Mouse (Mus musculus) left cerebral cortex, adult 8-10 months (tissue): ENCODE data around the gene Exoc3l2. TPM values are rescaled to one million over a fixed set of nuclear protein-coding genes. Genes with fewer than 3 reads are reported as not detected.

Source experiments
- DNase-seq, 2 experiments: peaks; one replicate each; pipeline ENCODE4 v3.0.0; 2022; ENCODE audit warnings: low spot score in 2 of 2
- total RNA-seq, 4 experiments: library from RNA; stranded (reverse); gene quantifications; 2 replicates each; pipeline ENCODE4 v1.2.4; 2022

Gene Exoc3l2
- 1 to 10 TPM in 1 of 4 experiments, under 1 TPM in 3; 0.59 to 1.1 (median 0.79) TPM for total RNA-seq

DNA sequence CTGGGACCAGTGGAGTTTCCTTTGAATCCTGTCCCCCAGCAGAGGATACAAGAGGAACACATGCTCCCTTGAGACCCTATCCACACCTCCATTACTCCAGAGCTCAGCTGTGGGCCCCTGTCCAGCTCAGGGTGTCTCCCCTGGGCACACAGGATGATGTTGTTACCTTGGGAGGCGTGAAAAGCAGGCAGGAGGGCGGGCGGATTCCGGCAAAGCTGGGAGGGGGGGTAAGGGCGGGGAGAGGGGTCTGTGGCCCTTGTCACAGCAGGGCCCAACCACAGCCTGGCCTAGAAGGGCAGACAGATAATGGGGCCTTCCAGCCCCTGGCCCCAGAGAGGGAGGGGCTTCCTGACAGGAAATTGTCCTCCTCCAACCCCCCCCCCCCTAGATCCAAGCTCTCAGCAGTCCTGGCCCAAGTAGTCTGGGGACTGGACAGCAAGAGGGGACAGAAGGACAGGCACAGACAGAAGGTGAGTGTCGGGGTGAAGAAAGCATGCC, at the start of gene Exoc3l2:
Gene Exoc3l2, plus strand, starts transcription at position 448 of the 498 bp plus-strand sequence.
- DNase-seq, result no peak

DNA sequence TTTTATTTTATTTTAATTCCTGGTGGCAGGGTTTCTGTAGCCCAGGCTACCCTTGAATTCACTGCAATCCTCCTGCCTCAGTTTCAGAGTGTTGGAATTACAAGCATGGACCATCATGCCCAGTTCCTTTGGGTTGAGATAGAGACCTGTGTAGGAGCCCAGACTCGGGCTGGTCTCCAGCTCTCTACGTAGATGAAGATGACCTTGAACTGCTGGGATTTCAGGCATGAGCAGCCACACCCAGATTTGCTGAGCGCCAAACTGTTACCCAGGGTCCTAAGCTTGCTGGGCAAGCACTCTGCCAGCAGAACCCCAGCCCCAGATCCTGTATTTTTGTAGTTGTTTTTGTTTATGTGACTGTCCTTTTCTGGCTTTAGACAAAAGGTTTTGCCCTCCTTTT, 49.6 kb upstream of the Exoc3l2 start:
- no peak for DNase-seq

DNA sequence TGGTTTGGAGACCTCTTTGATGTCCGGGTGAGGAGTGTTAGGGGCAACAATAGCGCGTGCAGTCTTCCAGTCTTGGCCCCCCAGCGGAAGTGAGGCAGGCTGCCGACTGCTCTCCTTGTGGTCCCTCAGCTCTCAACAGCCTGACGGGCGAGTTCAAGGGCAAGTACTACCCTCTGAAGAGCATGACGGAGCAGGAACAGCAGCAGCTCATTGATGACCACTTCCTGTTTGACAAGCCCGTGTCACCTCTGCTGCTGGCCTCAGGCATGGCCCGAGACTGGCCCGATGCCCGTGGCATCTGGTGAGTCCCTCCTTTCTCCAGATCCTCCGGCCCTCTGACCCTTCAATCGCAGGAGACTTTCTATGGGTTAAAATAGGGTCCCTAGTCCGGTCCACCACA, 46.5 kb upstream of the Exoc3l2 start:
- DNase-seq, result no peak

DNA sequence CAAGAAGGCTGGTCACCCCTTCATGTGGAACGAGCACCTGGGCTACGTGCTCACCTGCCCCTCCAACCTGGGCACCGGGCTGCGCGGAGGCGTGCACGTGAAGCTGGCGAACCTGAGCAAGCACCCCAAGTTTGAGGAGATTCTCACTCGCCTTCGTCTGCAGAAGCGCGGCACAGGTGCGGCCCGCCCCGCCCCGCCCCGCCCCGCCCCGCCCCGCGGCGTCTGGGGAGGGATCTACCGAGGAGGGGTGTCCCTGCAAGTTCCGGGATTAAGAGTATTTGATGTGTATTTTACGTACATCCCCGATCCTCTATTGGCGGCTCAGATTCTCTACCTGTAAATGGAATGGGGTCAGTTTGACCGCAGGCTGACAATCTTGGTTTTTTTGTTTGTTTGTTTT, 43.0 kb upstream of the Exoc3l2 start:
- no peak for DNase-seq

DNA sequence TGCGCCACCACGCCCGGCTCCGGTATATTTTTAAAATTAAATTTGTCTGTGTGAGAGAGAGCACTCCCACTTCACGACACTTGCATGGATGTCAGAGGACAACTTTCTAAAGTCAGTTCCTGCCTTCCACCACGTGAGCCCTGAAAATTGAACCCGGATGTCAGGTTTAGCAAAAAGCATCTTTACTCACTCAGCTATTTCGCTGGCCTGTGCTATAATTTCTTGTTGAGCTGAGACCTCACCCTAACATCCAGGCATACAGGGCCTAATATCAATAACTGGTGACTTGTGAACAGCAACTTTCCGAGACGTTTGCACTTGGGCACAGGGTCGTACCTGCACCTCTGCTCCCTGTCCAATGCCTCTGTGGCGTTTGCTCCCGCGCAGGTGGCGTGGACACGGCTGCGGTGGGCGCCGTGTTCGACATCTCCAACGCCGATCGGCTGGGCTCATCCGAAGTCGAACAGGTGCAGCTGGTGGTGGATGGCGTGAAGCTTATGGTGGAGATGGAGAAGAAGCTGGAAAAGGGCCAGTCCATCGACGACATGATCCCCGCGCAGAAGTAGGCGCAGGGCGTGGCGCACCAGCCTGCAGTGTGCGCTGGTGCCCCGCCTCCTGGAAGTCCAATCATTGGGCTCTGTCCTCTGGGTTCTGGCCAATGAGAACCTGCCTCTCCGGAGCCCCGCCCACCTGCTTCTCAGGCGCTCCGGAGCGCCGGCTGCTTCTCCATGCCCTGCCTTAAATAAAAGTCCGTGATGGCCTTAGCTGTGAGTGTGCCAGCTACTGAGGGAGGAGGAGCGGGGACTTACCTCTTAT, 42.1 kb upstream of the Exoc3l2 start:
- peak; percentile 44 to 92 for DNase-seq

DNA sequence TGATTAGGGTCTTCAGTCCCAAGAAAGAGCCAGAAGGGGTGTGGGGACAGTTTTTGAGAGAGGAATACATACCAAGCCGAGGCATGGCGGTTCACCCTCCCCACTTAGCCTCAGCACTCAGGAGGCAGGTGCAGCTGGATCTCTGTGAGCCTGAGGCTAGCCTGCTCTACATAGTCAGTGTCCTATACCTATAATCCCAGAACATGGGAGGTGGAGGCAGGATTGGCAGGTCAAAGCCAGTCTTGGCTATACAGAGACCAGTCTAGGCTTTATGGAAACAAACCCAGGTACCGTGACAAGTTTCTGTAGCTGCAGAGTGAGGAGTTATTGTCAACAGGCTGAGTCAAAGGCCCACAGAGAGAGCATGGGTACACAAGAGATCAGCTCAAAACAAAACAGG, 40.0 kb upstream of the Exoc3l2 start:
- no peak for DNase-seq

DNA sequence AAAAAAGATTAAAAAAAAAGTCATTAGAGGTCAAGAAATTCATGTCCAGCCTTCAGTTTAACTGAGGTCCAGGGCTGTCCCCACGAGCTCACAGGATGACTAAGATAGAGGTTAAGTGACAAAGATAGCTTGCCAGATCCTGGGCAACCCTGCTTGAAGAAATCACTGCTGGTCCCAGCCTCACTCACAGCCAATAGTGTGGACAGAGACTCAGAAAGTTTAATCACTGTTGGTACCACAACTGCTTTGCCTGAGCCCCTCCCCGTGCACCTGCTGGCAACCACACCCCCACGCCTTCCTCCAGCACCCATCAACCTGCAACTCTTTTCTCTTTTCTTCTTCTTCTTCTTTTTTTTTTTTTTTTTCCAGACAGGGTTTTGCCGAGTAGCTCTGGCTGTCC, 39.1 kb upstream of the Exoc3l2 start:
- DNase-seq, result no peak

DNA sequence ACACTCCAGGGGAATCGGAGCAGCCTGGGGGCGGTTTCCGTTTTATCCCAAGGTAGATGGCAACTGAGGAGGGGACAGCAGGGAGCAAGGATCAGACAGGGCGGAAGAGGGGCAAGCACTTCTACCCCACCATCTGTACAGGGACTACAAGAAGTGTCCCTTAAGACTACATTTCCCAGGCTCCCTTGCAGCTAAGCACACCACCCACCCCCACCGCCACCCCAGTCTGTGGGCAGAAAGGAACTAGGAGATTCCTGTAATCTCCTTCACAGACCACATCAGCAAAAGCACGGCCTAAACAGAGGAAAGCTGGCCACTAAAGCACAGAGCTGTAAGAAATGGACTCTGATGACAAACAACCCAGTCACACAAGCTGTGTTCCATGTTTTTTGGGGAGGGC, 36.8 kb upstream of the Exoc3l2 start:
- no peak for DNase-seq

DNA sequence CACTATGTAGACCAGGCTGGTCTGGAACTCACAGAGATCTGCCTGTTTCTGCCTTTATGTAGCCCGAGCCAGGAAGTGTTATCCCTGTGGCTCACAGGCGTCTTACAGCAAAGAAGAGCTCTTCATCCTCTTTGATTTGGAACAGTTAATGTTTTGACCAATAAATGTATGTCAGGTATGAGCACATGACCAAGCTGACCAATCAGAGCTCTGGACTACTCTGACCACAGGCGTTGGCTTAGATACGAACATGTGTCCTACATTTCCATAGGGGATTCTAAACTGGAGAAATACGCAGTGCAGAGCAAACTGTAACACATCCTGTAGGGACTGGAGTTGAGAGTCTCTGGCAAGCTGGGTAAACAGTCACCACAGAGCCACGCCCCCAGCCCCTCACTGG, 36.2 kb upstream of the Exoc3l2 start:
- no peak for DNase-seq

DNA sequence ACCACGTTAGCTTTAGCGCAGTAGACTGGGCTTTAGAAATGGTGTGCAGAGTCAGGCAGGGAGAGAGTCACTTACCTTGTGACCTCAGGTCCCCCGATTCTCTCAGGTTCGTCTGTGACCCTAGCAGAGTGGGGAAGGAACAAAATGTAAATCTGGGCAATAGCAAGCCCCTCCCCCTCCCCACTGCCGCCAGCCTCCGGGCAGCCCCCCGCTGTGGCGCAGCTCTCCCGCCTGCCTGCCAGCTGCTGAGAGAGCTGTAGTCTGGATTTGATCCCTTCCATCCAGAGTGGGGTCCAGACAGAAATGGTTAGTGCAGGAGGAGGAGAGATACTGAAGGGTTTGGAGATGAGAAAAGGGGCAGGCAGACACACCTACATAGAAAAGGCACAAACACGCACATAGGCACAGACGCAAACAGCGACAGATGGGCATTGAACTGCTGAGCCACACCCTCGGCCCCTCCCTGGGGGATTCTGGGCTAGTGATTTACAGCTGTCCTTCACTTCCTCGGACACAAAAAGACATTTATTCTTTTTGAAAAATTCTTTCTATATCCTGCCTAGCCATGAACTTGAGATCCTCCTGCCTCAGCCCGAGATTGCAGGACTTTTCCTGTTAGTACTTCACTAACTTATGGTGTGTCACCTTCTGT, 35.0 kb upstream of the Exoc3l2 start:
- DNase-seq, result no peak

DNA sequence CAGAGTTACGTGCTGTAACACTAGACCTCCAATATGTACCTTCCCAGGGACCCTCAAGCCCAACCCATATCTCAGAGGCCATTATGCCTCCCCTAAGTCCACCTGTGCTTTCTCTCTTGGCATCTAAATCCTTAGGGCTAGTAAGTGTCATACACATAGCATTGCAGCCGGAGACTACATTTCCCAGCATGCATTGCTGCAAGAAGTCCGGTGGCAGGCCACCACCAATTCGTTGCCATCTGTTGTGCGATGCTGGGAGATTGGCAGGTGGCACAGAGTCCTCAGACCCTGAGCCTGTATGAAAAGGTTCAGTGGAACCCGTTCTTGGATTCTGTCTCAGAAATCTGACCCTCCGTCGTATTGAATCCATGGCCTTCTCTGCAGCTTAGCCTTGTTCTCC, 33.4 kb upstream of the Exoc3l2 start:
- DNase-seq, result no peak

DNA sequence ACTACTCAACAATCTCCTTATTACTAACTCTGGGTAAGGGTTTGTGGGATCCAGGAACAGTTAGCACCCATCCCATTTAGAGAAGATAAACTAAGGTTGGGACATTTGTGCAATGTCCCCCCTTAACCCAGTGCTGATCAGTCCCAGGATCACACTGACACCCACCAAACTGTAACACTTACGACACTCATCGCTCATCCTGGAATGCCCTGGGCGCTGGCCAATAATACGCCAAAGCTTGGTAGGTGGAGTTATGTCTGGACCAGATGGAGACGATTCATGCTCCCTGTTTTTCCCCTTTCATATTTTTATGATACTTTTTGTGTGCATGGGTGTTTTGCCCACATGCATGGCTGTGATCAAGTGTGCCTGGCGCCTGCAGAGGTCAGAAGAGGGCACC, 32.7 kb upstream of the Exoc3l2 start:
- DNase-seq, result no peak

DNA sequence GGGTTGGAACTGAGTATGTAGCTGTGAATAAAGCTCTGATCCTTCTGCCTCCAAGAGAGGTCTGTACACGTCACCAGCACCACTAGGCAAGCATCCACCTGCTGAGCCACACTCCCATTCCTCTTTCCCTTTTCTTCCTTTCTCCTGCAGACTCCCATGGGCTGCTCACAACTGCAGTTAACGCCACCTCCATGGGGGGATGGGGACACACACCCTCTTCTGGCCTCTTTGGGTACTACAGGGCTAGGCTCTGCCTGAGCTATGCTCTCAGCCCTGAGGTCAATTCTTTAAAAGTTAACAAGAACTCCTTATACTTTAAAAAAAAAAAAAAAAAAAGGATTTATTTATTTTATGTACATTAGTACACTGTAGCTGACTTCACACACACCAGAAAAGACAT, 30.7 kb upstream of the Exoc3l2 start:
- DNase-seq, result no peak

DNA sequence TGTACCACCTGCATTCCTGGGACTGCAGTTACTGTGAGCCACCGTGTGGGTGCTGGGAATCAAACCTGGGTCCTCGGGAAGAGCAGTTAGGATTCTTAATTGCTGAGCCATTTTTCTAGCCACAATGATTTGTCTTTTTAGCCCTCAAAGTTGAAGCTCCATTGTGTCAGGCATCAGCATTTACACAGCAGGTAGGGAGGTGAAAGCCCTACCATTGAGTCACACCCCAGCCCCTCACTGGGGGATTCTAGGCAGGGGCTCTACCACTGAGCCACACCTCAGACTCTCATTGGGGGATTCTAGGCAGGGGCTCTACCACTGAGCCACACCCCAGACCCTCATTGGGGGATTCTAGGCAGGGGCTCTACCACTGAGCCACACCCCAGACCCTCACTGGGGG, 26.9 kb upstream of the Exoc3l2 start:
- DNase-seq, result no peak

DNA sequence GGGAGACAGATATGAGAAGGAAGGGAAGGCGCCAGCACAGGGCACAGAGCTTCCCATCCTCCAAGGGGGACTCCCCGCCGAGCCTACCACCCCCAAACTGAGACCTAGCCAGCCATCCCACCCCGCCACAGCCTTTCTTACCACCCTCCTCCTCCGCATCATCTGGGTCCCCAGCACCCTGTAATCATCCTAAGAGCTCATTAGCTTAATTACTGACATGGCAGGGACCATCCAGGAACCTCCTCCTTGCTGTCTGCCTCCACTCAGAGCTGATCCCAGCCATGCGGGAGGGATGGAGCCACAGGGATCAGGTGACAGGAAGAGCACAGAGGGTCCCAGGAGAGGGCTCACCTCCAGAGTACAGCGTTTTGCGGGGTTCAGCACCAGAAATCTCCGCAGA, 26.1 kb upstream of the Exoc3l2 start:
- DNase-seq, result no peak

DNA sequence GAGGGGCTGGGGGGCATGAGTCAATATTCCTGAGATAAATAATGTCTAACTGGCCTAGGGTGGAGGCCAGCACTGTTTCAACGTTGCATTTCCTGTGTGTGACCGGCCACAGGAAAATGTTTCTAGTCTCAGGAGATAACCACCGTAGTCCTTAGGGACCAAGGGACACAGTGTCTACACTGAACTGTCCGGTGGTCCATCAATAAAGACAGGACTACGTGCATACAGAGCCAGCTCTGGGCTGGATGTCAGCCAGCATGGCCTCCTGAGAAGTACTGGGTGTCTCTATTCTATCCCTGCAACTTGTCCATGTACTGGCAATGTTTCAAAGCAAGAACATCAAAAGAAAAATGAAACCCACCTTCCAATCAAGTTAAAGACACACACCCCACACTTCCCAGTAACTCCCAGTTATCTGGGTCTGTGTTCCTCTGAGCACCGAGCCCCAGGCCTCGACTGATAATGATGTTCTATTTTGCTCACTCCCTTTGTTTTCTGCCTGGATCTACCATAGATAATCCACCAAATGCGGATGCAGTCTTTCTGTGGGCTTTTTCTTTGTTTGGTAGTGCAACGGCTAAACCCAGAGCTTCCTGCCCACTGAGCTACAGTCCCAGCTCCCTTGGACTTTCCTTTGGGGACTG, 21.6 kb upstream of the Exoc3l2 start:
- DNase-seq, result no peak

DNA sequence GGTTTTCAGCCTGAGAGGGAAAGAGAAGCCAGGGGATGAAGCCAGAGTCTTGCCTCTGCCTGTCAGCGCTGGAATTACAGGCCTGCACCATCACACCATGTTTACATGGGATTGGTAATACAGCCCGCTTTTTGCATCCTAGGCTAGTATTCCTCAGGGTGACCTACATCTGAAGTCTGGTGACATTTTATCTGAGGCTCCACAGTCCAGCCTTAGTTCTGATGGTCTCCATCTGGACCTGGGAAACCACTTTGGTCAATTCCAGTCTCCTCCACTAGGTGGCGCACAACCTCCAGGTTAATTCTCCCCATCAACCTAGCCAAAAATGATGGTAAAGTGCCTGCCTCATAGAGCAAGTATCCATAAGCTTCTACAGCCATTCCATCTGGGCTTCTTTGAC, 19.8 kb upstream of the Exoc3l2 start:
- peak in 1 of 2 experiments; percentile 79 for DNase-seq

DNA sequence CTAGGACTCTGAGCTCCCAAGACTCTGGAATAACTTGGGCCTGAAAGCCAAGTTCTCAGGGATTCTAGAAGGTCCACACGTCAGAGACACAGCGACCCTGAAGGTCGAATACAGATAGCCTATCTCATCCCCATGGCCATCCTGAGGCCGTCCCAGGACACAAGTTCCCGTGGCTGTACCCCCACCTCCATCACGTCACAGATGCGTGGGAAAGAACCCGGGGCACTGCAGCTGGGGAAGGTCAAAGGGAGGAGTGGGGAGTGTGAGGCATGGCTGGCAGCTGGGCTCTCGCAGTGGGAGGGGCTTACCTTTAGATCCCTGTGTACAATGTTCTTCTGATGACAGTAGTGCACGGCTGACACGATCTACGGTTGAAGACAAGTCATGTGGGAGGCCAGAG, 18.3 kb upstream of the Exoc3l2 start:
- DNase-seq, result no peak

DNA sequence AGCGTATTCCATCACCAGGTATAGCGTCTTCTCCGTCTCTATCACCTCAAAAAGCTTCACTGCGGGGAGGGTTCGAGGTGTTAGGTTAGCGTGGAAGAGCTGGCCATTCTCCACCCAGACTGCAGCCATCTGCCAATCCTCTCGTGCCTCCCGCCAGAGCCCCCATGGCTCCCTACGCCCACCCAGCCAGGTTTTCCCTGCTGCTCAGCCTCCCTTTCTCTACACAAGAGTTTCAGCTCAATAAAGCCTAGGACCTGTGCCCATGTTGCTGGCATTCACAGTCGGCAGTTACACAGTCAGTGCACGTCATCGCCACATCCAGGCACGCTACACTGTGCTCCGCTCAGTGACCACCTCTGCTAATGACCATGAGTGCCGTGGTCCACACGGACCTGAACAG, 15.4 kb upstream of the Exoc3l2 start:
- DNase-seq, result no peak

DNA sequence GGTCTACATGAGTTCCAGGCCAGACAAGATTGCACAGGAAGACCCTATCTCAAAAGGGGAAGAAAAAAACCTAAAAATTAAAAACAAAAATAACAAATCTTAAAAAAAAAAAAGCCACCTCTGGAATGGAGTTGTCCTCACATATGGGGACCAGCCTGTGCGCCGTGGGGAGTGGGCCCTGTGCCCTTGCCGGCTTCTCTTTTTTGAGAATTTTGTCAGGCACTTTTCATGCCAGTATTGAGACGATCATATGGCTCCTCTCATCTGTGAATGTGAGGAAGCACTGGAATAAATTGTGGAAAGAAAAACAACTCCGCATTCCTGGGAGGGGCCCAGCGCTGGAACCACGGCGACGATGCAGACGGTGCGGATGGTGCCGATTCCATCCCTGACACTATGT, 14.0 kb upstream of the Exoc3l2 start:
- no peak for DNase-seq

DNA sequence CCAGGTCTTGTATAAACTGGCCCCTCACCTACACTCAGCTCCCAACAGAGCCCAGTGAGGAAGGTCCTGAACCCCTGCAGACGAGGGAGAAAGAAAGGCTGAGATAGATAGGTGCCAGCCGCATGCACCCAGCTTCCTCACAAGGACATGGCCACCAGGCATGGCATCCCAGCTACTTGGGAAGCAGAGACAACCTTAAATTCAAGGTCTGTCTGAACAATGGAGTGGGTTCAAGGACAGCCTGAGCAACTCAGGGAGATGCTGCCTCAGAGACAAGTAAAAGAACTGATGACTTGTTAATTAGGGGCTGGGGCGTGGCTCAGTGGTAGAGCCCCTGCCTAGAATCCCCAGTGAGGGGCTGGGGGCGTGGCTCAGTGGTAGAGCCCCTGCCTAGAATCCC, 7.9 kb upstream of the Exoc3l2 start:
- DNase-seq, result no peak

DNA sequence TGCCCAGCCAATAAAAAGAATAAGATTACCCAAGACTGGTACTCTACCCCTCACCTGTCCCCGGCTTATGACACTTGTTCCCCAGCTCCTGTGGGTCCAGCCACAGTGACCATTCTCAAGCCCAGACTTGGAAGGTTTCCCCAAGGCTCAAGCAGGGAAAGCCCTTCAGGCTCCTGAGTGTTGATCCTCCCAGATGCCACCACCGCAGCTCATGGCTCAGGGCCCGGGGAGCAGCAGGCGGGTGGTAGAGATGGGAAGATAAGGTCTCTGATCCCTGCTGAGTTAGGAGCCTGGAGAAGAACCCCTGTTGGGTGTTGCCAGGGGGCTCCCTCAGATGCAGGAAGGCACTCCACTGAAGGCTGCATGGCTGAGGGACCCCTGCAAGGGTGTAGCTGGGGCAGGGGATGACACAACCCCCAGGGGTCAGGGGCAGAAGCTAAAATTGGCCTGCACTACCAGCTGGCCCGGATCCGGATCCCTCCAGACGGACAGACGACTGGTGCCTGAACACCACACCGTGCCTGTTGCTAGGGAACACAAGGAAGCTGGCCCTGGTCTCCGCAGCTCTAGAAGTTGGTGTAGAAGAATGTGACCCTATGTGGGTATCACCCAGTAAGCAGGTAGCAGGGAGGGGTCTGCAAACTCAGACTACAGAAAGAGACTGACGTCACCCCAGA, 7.2 kb upstream of the Exoc3l2 start:
- DNase-seq, result no peak
